Mouse (Mus musculus) myocyte (in vitro differentiated cells): ENCODE data around the gene BC030499.
A peak's percentile ranks its signal among the peaks of the same experiment; 100 is the strongest.

Experiments used
- CEBPB ChIP-seq: IDR thresholded peaks from 2 replicates; pipeline ENCODE4 v1.6.1; 2011; ENCODE audit warnings: mild to moderate bottlenecking, moderate library complexity; ENCODE audit not compliant: poor library complexity, insufficient read depth, severe bottlenecking
- E2F4 ChIP-seq: IDR thresholded peaks from one replicate; pipeline ENCODE4 v1.6.1; 2011; ENCODE audit warnings: mild to moderate bottlenecking, control low read depth, moderate library complexity; ENCODE audit not compliant: insufficient read depth
- MAX ChIP-seq: IDR thresholded peaks from one replicate; pipeline ENCODE4 v1.6.1; 2011; ENCODE audit warnings: low read depth, mild to moderate bottlenecking, control low read depth
- MYOD1 ChIP-seq, 3 experiments: IDR thresholded peaks; one replicate each; pipeline ENCODE4 v1.6.1; 2011; ENCODE audit warnings: control low read depth in 2 of 3, low read depth in 2 of 3, mild to moderate bottlenecking in 2 of 3, moderate library complexity in 1 of 3; ENCODE audit not compliant: insufficient read length in 2 of 3, control insufficient read depth in 1 of 3
- MYOG ChIP-seq, 3 experiments: IDR thresholded peaks; one replicate each; pipeline ENCODE4 v1.6.1; 2011; ENCODE audit warnings: control low read depth in 2 of 3, low read depth in 2 of 3, mild to moderate bottlenecking in 2 of 3; ENCODE audit not compliant: insufficient read length in 2 of 3, control insufficient read depth in 1 of 3, insufficient read depth in 1 of 3
- POLR2A ChIP-seq: IDR thresholded peaks from one replicate; pipeline ENCODE4 v1.6.1; 2011; ENCODE audit warnings: low read depth, mild to moderate bottlenecking, control low read depth, moderate library complexity; ENCODE audit not compliant: insufficient read length
- POLR2AphosphoS2 ChIP-seq: IDR thresholded peaks from one replicate; pipeline ENCODE4 v1.6.1; 2011; ENCODE audit warnings: low read depth, control low read depth; ENCODE audit not compliant: insufficient read length
- REST ChIP-seq: IDR thresholded peaks from one replicate; pipeline ENCODE4 v1.6.1; 2011; ENCODE audit warnings: mild to moderate bottlenecking, control low read depth, moderate library complexity; ENCODE audit not compliant: insufficient read depth, insufficient read length
- SRF ChIP-seq: IDR thresholded peaks from one replicate; pipeline ENCODE4 v1.6.1; 2011; ENCODE audit warnings: low read depth; ENCODE audit not compliant: control insufficient read depth, insufficient read length
- TCF12 ChIP-seq: IDR thresholded peaks from one replicate; pipeline ENCODE4 v1.6.1; 2011; ENCODE audit warnings: mild to moderate bottlenecking, control low read depth; ENCODE audit not compliant: poor library complexity, insufficient read depth, severe bottlenecking
- TCF3 ChIP-seq: IDR thresholded peaks from one replicate; pipeline ENCODE4 v1.6.1; 2011; ENCODE audit warnings: low read depth, control low read depth; ENCODE audit not compliant: insufficient read length
- USF1 ChIP-seq: IDR thresholded peaks from one replicate; pipeline ENCODE4 v1.6.1; 2011; ENCODE audit warnings: low read depth, mild to moderate bottlenecking, control low read depth, moderate library complexity

DNA sequence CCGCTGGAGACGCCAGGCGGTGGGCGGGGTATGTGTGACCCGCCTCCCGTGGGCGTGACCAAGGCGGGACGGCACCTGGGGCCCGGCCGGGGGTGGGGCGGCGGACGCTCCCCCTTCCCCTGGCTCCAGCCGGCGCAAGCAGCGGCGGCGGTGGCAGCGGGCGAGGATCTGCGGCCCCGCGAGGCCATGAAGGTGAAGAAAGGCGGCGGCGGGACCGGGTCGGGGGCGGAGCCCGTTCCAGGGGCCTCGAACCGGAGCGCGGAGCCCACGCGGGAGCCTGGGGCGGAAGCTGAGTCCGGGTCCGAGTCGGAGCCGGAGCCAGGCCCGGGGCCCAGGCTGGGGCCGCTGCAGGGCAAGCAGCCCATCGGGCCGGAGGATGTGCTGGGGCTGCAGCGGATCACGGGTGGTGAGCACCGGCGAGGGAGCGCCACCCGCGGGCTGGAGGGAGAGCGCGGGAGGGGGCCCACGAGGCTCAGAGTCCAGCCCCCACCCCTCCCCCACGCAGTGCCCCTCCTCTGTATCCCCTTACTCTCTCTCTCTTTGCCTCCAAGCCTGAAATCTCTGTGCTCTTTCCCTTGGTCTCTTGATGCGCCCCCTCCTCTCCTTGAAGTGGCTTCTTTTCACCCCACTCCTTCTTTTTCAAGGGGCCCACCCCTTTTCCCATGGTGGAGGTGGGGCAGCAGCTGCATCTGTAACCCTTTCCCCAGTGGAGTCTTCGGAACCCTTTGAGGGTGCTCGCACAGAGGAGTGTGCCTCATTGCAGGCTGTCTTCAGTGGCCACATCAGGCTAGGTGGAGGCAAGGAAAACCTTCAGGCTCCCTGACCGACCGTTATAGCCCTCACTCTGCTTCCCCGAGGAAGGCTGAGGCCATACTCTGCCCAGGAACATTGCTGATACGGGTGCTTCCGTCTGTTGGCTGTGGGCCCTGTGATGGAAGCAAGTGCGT lies 53.0 kb downstream of the BC030499 start, which contains the start of gene Unc119:
- TF ChIP-seq POLR2A (peak; percentile 78), MAX (no peak), POLR2AphosphoS2 (peak; percentile 49), TCF12 (no peak), CEBPB (no peak), MYOG (IDR thresholded peaks at IDR 0.05; ENCODE audit: control insufficient read depth in 1 of 3, insufficient read depth in 1 of 3, insufficient read length in 2 of 3, low read depth in 2 of 3) (peak in 1 of 3 experiments; percentile 4), MYOD1 (IDR thresholded peaks at IDR 0.05; ENCODE audit: control insufficient read depth in 1 of 3, insufficient read length in 2 of 3, low read depth in 2 of 3) (peak in 1 of 3 experiments; percentile 29), USF1 (no peak), E2F4 (no peak), REST (no peak), TCF3 (no peak), SRF (no peak)
